Mouse (Mus musculus): ENCODE results near the gene Olfr1175-ps.

Gene Olfr1175-ps

GRCm38 (mm10) chr2:88327115-88327514 is at the start of gene Olfr1175-ps:
Olfr1175-ps (minus strand) TSS chr2:88327215.
- no peak for DNase-seq

GRCm38 (mm10) chr2:88356304-88356703 is 29.3 kb upstream of the Olfr1175-ps start:
- DNase-seq: peak; percentile 15

- no peak for DNase-seq
Measured at GRCm38 (mm10) chr2:88346392-88346791, 19.4 kb upstream of the Olfr1175-ps start, which contains the start of gene Olfr1177-ps. Olfr1177-ps (minus strand) TSS chr2:88346492.

- no peak for DNase-seq
Measured at GRCm38 (mm10) chr2:88336421-88336820, 9.4 kb upstream of the Olfr1175-ps start, which contains the start of gene Olfr1176. Olfr1176 (plus strand) TSS chr2:88336721.

- DNase-seq: no peak
Measured at GRCm38 (mm10) chr2:88315035-88315434, 12.0 kb downstream of the Olfr1175-ps start, which contains the start of gene Olfr1174-ps. Olfr1174-ps (minus strand) TSS chr2:88315135.

GRCm38 (mm10) chr2:88279775-88280174 is 47.2 kb downstream of the Olfr1175-ps start, which contains the start of gene Olfr1173:
Olfr1173 (minus strand) TSS chr2:88279875.
- DNase-seq: no peak
